Mouse (Mus musculus): Measurements from ENCODE around the gene Dbn1. TPM values are rescaled to one million over a fixed set of nuclear protein-coding genes. Genes with fewer than 3 reads are reported as not detected.

Dbn1 gene
- total RNA-seq, 2 experiments from 2014 or later = 287 to 295 TPM

DNA sequence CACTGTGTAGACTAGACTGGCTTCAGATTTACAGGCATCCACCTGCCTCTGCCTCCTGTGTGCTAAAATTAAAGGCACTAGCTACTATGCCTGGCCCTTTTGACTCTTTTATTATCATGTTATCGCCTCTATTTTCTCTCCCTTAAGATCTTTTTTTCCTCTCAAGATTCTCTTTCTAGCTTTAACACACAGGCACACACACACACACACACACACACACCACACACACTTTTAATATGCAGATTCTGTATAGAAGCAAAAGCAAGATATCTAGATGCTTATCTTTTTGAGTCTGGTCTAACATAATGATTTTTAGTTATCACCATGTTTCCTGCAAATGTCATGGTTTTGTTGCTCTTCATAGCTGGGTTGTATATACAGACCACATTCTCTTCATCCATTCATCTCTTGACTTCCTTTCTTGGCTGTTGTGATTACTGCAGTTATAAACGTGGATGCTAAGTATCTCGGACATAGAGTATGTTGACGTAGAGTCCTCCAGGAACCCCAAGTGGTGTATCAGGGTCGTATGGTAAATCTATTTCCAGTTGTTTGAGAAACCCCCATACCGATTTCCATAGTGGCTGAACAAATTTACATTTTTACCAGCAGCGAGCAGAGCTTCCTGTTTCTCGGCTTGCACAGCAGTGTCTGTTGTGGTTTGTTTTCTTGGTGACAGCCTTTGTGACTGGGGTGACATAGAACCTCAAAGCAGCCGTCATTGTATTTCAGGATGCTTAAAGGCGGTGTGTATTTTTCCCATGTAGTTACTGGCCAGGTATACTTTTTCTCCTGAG is 55.8 kb downstream of the Dbn1 start:
- no peak for DNase-seq (ENCODE audit: low spot score in 2 of 2)
- intact Hi-C loops (cut with DNase I) = no loop called here

DNA sequence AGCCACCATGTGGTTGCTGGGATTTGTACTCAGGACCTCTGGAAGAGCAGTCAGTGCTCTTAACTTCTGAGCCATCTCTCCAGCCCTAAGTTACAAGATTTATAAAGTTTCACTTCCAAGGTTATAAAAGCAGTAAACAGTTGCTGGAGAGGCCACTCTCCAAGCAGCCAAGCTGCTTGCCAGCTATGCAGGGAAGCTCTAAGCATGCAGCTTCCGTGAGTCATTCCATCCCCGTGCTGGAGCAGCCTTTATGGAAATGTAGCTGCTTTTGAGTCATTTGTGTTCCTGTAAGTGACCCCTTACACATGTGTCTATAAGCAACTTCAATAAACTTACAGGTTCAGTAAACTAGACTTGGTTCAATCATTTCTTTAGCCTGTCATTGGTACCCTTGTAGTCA is 57.3 kb downstream of the Dbn1 start:
- DNase-seq (ENCODE audit: low spot score in 2 of 2) = no peak
- intact Hi-C loops (cut with DNase I) = no loop called here

DNA sequence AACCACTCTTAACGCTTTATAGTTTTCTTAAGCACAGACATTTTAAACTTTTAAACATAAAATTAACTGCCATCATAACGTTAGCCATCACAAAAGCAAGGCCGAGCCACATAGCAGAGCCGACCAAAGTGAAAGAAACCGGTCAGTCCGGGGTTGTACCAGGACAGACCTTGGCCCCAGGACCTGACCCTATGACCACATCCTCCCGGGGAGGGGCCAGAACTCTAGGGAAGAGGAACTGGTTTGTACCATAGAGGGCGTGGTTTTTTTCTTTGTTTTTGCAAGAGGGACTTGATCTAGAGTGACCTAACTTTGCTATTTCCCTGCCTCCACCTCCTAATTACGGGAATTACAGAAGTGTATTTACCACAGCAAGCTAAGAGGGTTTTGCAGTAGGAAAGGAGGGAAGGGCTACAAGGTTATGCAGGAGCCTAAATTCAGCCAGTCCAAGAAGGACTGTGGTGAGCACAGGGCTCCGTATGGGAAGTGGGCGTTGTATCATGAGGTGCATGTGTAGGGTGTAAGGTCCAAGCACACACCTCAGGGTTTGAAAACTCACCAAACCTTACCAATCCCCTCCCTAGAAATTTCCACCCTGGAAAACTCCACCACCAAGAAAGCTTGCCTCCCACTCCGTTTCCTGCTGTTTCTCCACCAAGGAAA is 58.6 kb downstream of the Dbn1 start:
- DNase-seq (ENCODE audit: low spot score in 2 of 2) = no peak
- intact Hi-C loops (cut with DNase I) = no loop called here

- intact Hi-C loops (cut with DNase I) = no loop called here
- DNase-seq (ENCODE audit: low spot score in 2 of 2) = no peak
These were observed 61.3 kb downstream of the Dbn1 start, which contains the start of gene F12 for GRCm38 (mm10) chr13:55426613-55427012. Gene F12, minus strand, starts transcription at chr13:55426793.

Small RNA genes lying within 50 kb of the gene (microRNA-seq; reads per million reads assigned to microRNA genes)
- gene Mir6943 (4.0 to 4.7 reads per million in 2 experiments), gene Mir6944 (87.1 to 113 reads per million in 2 experiments), gene Mir6945 (10.1 to 12.9 reads per million in 2 experiments)

Other genes with a start within 250 kb of the Dbn1 start
- 100 to 1,000 TPM; 170 to 176 TPM for gene Prelid1, start 167.6 kb downstream of the Dbn1 start, total RNA-seq (2021)
- gene Rab24, start 166.2 kb downstream of the Dbn1 start, total RNA-seq (2021) = 10 to 100 TPM; 82.3 to 87.2 TPM
- 1 to 10 TPM in 1 of 2 experiments, under 1 TPM in 1; 0.85 to 1.4 TPM for gene Mxd3, start 158.3 kb downstream of the Dbn1 start, total RNA-seq (2021)
- 10 to 100 TPM; 57.5 to 59.7 TPM for gene Lman2, start 125.3 kb downstream of the Dbn1 start, total RNA-seq (2021)
- gene Rgs14, start 118.4 kb downstream of the Dbn1 start, total RNA-seq (2021) = 10 to 100 TPM; 55.6 to 58.5 TPM
- gene Slc34a1, start 89.9 kb downstream of the Dbn1 start, total RNA-seq (2021) = not detected
- not detected for gene Pfn3, start 72.9 kb downstream of the Dbn1 start, total RNA-seq (2021)
- gene F12, start 61.3 kb downstream of the Dbn1 start, total RNA-seq (2021) = under 1 TPM; 0.57 to 0.62 TPM
- gene Grk6, start 43.0 kb downstream of the Dbn1 start, total RNA-seq (2021) = 10 to 100 TPM; 64.0 to 68.0 TPM
- 10 to 100 TPM; 80.1 to 85.9 TPM for gene Prr7, start 23.8 kb downstream of the Dbn1 start, total RNA-seq (2021)
- gene Pdlim7, start 25.6 kb upstream of the Dbn1 start, total RNA-seq (2021) = 10 to 100 TPM; 89.6 to 96.1 TPM
- gene Dok3, start 41.2 kb upstream of the Dbn1 start, total RNA-seq (2021) = 10 to 100 TPM in 1 of 2 experiments, 1 to 10 TPM in 1; 9.7 to 13.2 TPM
- gene Ddx41, start 48.5 kb upstream of the Dbn1 start, total RNA-seq (2021) = 10 to 100 TPM; 53.6 to 58.0 TPM
- 10 to 100 TPM; 67.0 to 84.3 TPM for gene Fam193b, start 83.0 kb upstream of the Dbn1 start, total RNA-seq (2021)
- 100 to 1,000 TPM; 129 to 134 TPM for gene Tmed9, start 85.6 kb upstream of the Dbn1 start, total RNA-seq (2021)
- 10 to 100 TPM; 22.9 to 25.5 TPM for gene B4galt7, start 111.8 kb upstream of the Dbn1 start, total RNA-seq (2021)
- 10 to 100 TPM; 40.7 to 45.9 TPM for gene Caml, start 134.9 kb upstream of the Dbn1 start, total RNA-seq (2021)
- gene Ddx46, start 146.9 kb upstream of the Dbn1 start, total RNA-seq (2021) = 10 to 100 TPM; 39.9 to 44.0 TPM
- 10 to 100 TPM; 81.0 to 85.9 TPM for gene B230219D22Rik, start 205.0 kb upstream of the Dbn1 start, total RNA-seq (2021)
- gene Txndc15, start 226.5 kb upstream of the Dbn1 start, total RNA-seq (2021) = 10 to 100 TPM; 65.7 to 77.2 TPM
- gene Pcbd2, start 239.3 kb upstream of the Dbn1 start, total RNA-seq (2021) = 10 to 100 TPM; 24.0 to 27.5 TPM

All from left cerebral cortex, postnatal 25 days (tissue).